ENCODE assay signal across 8 mouse cellular contexts in genomic region chr6:112946021-112946811, GRCm38 (mm10). TPM values are rescaled to one million over a fixed set of nuclear protein-coding genes. Genes with fewer than 3 reads are reported as not detected.
DNase-seq lines count a peak whose midpoint lies in the region; ATAC-seq lines count a peak whose summit lies in the region.

No protein-coding gene starts in this region.

- peak overlapping the region; percentile 89 for H3K27ac ChIP-seq in forebrain, embryonic 15.5 days (replicated peaks)
- H3K27ac ChIP-seq in neural tube, embryonic 14.5 days (ENCODE audit: low read depth, low read length): peak overlapping the region; percentile 94

- peak overlapping the region; percentile 72 for H3K4me2 ChIP-seq in forebrain, embryonic 15.5 days (replicated peaks)
- peak overlapping the region; percentile 69 for H3K4me2 ChIP-seq in neural tube, embryonic 14.5 days (ENCODE audit: low read depth, low read length)

- H3K36me3 ChIP-seq in forebrain, embryonic 15.5 days: no peaks in the 10 kb centered on the region
- H3K36me3 ChIP-seq in neural tube, embryonic 14.5 days (ENCODE audit: control insufficient read depth, insufficient read depth, low read length): 0 out of 2 replicates have a peak, but pooled peaks cover 4% of the 10 kb centered on the region

- H3K27me3 ChIP-seq in forebrain, embryonic 15.5 days: no peaks in the 10 kb centered on the region
- H3K27me3 ChIP-seq in neural tube, embryonic 14.5 days (ENCODE audit: control insufficient read depth, insufficient read depth, low read length): no peaks in the 10 kb centered on the region

- 0 out of 2 replicates have a peak, but pooled peaks have one; percentile 1 for ATAC-seq in forebrain, embryonic 15.5 days (replicated peaks)
- ATAC-seq in neural tube, embryonic 14.5 days (ENCODE audit: low read depth): peak; percentile 23

- peak overlapping the region; percentile 87 for H3K9ac ChIP-seq in forebrain, embryonic 15.5 days (replicated peaks)
- H3K9ac ChIP-seq in neural tube, embryonic 14.5 days (replicated peaks; ENCODE audit: low read depth, low read length): peak overlapping the region; percentile 88

- peak; percentile 60 for DNase-seq in adrenal gland, adult 2 months
- DNase-seq in adrenal gland, postnatal 4 days (ENCODE audit: low spot score in 2 of 2): no peak
- DNase-seq in right cerebral cortex, postnatal 4 days: peak; percentile 25
- DNase-seq in right cerebral cortex, postnatal 36 days (ENCODE audit: low spot score in 2 of 2): no peak
- DNase-seq in kidney, postnatal 10 days: peak; percentile 41
- no peak for DNase-seq in frontal cortex, postnatal 14 days (ENCODE audit: low spot score in 2 of 2)

- peaks cover 42% of the 10 kb centered on the region for H3K4me1 ChIP-seq in forebrain, embryonic 15.5 days
- peaks cover 22% of the 10 kb centered on the region for H3K4me1 ChIP-seq in neural tube, embryonic 14.5 days (ENCODE audit: control insufficient read depth, insufficient read depth, low read length)

- H3K4me3 ChIP-seq in forebrain, embryonic 15.5 days: peak overlapping the region; percentile 76
- H3K4me3 ChIP-seq in neural tube, embryonic 14.5 days (ENCODE audit: low read depth, low read length): peak overlapping the region; percentile 83

- no peaks in the 10 kb centered on the region for H3K9me3 ChIP-seq in forebrain, embryonic 15.5 days
- H3K9me3 ChIP-seq in neural tube, embryonic 14.5 days (ENCODE audit: control insufficient read depth, low read length): no peaks in the 10 kb centered on the region

- 1% methylated on average over 12 of the region's 12 CpGs for WGBS in forebrain, embryonic 15.5 days
- 2% methylated on average over 12 of the region's 12 CpGs for WGBS in neural tube, embryonic 14.5 days

RNA-seq across cellular contexts. Expression of gene Srgap3, which starts 0.8 kb away (rescaled TPM):
- 10 to 100 TPM; 14.3 to 21.2 TPM for total RNA-seq in adrenal gland, adult 2 months (2021)
- polyA plus RNA-seq in adrenal gland, adult 2 months (2012; rRNA removed): 3.2 and 3.7 TPM in 2 replicates
- 10 to 100 TPM; 25.8 to 27.8 TPM for total RNA-seq in adrenal gland, postnatal 4 days (2021)
- 33.7 and 34.0 TPM in 2 replicates for polyA plus RNA-seq in forebrain, embryonic 15.5 days (2015; fragmentation: Nextera tagmentation; extraction: Ambion mirVana)
- 44.7 and 68.2 TPM in 2 replicates for polyA plus RNA-seq in neural tube, embryonic 14.5 days (2014; fragmentation: Nextera tagmentation; extraction: Ambion mirVana)

Comparison
In these comparisons a context has a peak if more than half of its experiments do, and no peak if none do; other contexts are left out.
1. DNase-seq: peak in adrenal gland, adult 2 months (single experiment), right cerebral cortex, postnatal 4 days (single experiment) and kidney, postnatal 10 days (single experiment); none in adrenal gland, postnatal 4 days (0 of 2), right cerebral cortex, postnatal 36 days (0 of 2) and frontal cortex, postnatal 14 days (0 of 2).